Mouse (Mus musculus) olfactory bulb, adult 2 months (tissue): ENCODE measurements around the gene Ski.

Experiments
- CTCF ChIP-seq: fragments of 200-500 bp; IDR thresholded peaks from 2 replicates; pipeline ENCODE4 v1.5.1; 2012; ENCODE audit warnings: low read depth, mild to moderate bottlenecking, low read length, moderate library complexity; ENCODE audit not compliant: insufficient read depth
- POLR2A ChIP-seq: fragments of 200-500 bp; IDR thresholded peaks from 2 replicates; pipeline ENCODE4 v1.6.1; 2012; ENCODE audit warnings: mild to moderate bottlenecking, low read depth, low read length, moderate library complexity; ENCODE audit not compliant: insufficient read depth

- no peak for TF ChIP-seq POLR2A
- no peak for TF ChIP-seq CTCF
These were observed 8.7 kb downstream of the Ski start for GRCm38 (mm10) chr4:155213752-155214054.
